8 mouse cellular contexts compared by ENCODE assay signal in the genomic region with DNA sequence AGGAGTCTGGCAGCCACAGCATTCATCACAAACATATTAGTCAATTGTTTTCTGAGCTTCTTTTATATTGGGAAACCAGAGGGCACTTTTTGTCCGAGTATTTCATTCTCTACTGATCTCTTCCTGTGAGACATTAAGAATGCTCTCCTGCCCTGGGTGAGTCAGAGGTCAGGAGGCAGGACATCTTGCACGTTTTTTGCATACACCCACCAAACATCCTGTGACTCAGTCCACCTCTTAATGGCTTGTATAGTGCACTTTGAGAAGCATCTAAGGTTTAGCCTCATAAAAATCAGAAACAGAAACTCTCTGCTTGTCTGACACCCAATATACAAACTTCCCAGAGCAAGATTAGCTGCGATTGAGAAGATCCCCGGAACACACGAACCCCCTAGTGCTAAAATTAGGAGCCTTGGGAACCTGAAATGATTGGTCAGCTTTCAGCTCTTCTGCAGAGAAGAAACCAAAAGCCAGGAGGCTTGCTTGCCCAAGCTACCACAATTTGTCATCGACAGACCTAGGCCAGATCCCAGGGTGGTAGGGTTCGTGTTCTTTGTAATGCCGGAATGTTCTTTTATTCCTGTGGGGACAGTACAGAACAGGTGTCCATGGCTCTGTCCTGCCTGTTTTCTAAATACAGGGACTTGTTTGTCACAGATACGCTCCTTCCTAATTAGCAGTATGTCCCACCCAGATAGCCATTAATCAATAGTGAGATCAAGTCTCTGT. TPM values are rescaled to one million over a fixed set of nuclear protein-coding genes. Genes with fewer than 3 reads are reported as not detected.
DNase-seq lines count a peak whose midpoint lies in the region; ATAC-seq lines count a peak whose summit lies in the region.

No protein-coding gene starts in this region.

- no peaks in the 10 kb centered on the region for H3K9me3 ChIP-seq in limb, embryonic 12.5 days
- H3K9me3 ChIP-seq in limb, embryonic 10.5 days (replicated peaks) = no peaks in the 10 kb centered on the region

- H3K27me3 ChIP-seq in limb, embryonic 12.5 days = no peaks in the 10 kb centered on the region
- no peaks in the 10 kb centered on the region for H3K27me3 ChIP-seq in limb, embryonic 10.5 days (ENCODE audit: low read depth, poor library complexity, severe bottlenecking)

- no peak overlapping the region for H3K27ac ChIP-seq in limb, embryonic 12.5 days
- H3K27ac ChIP-seq in limb, embryonic 10.5 days = no peak overlapping the region

- no peak overlapping the region for H3K9ac ChIP-seq in limb, embryonic 12.5 days (replicated peaks)

- H3K4me2 ChIP-seq in limb, embryonic 12.5 days = no peak overlapping the region

- DNase-seq in limb, embryonic 10.5 days (ENCODE audit: low spot score) = no peak
- DNase-seq in adrenal gland, postnatal 14 days = peak; percentile 37
- DNase-seq in induced T-regulatory cell, adult 2 months (ENCODE audit: low read depth) = peak; percentile 83
- DNase-seq in naive thymus-derived CD4-positive, alpha-beta T cell, adult 2 months (ENCODE audit: low read depth) = peak; percentile 52
- no peak for DNase-seq in embryo, embryonic 11 days
- DNase-seq in left cerebral cortex, adult 11 months (ENCODE audit: low spot score) = no peak
- DNase-seq in layer of hippocampus, postnatal 14 days (ENCODE audit: low spot score in 2 of 2) = no peak

- H3K4me3 ChIP-seq in limb, embryonic 12.5 days (replicated peaks) = no peak overlapping the region
- H3K4me3 ChIP-seq in limb, embryonic 10.5 days = no peak overlapping the region

- peaks cover 21% of the 10 kb centered on the region for H3K4me1 ChIP-seq in limb, embryonic 12.5 days (replicated peaks)
- peaks cover 26% of the 10 kb centered on the region for H3K4me1 ChIP-seq in limb, embryonic 10.5 days

- 61% methylated on average over 9 of the region's 9 CpGs for WGBS in limb, embryonic 12.5 days
- 67% methylated on average over 9 of the region's 9 CpGs for WGBS in limb, embryonic 10.5 days

- peak; percentile 21; the same call in 1 of the 2 replicates for ATAC-seq in limb, embryonic 12.5 days (ENCODE audit: insufficient number of reproducible peaks, insufficient read depth, low FRiP score, low TSS enrichment, low read depth)

- H3K36me3 ChIP-seq in limb, embryonic 12.5 days = no peaks in the 10 kb centered on the region
- no peaks in the 10 kb centered on the region for H3K36me3 ChIP-seq in limb, embryonic 10.5 days

RNA-seq across cellular contexts. Expression of a gene that starts 35.9 kb away (rescaled TPM):
- polyA plus RNA-seq in limb, embryonic 12.5 days (2016; fragmentation: Nextera tagmentation; extraction: Ambion mirVana) = 44.2 and 44.9 TPM in 2 replicates
- 32.0 and 39.5 TPM in 2 replicates for polyA plus RNA-seq in limb, embryonic 10.5 days (2016; fragmentation: Nextera tagmentation; extraction: Ambion mirVana)
- 92.9 and 94.0 TPM in 2 replicates for total RNA-seq in adrenal gland, postnatal 14 days (2021)
- total RNA-seq in layer of hippocampus, postnatal 14 days (2021) = 10 to 100 TPM; 81.7 to 85.4 TPM

Comparison
In these comparisons a context has a peak if more than half of its experiments do, and no peak if none do; other contexts are left out.
1. DNase-seq: peak in adrenal gland, postnatal 14 days (single experiment), induced T-regulatory cell, adult 2 months (single experiment) and naive thymus-derived CD4-positive, alpha-beta T cell, adult 2 months (single experiment); none in limb, embryonic 10.5 days (single experiment), embryo, embryonic 11 days (single experiment), left cerebral cortex, adult 11 months (single experiment) and layer of hippocampus, postnatal 14 days (0 of 2).